Mouse (Mus musculus) neural tube, embryonic 14.5 days (tissue): ENCODE measurements around the gene Gzmk. TPM values are rescaled to one million over a fixed set of nuclear protein-coding genes. Genes with fewer than 3 reads are reported as not detected.

ENCODE experiments used
- ATAC-seq: fragments of 200-750 bp; cut with Nextera tagmentation; 2 replicates; pipeline ENCODE4 v1.8.0; 2017; ENCODE audit warnings: low read depth, mild to moderate bottlenecking, moderate TSS enrichment, moderate library complexity
- H3K27ac ChIP-seq: fragments of 300-500 bp; sonication (generic); 2 replicates; pipeline ENCODE4 v1.5.1; 2014; ENCODE audit warnings: low read depth, mild to moderate bottlenecking, control low read depth, low read length, moderate library complexity, mixed read lengths
- H3K27me3 ChIP-seq: fragments of 300-500 bp; sonication (generic); 2 replicates; pipeline ENCODE4 v1.6.1; 2014; ENCODE audit warnings: low read length; ENCODE audit not compliant: control insufficient read depth, insufficient read depth
- H3K36me3 ChIP-seq: fragments of 300-500 bp; sonication (generic); 2 replicates; pipeline ENCODE4 v1.6.1; 2014; ENCODE audit warnings: low read length, mixed read lengths; ENCODE audit not compliant: control insufficient read depth, insufficient read depth
- H3K4me1 ChIP-seq: fragments of 300-500 bp; sonication (generic); 2 replicates; pipeline ENCODE4 v1.6.1; 2014; ENCODE audit warnings: low read length; ENCODE audit not compliant: control insufficient read depth, insufficient read depth
- H3K4me2 ChIP-seq: fragments of 300-500 bp; sonication (generic); 2 replicates; pipeline ENCODE4 v1.6.1; 2014; ENCODE audit warnings: mild to moderate bottlenecking, low read depth, low read length, control low read depth
- H3K4me3 ChIP-seq: fragments of 300-500 bp; sonication (generic); 2 replicates; pipeline ENCODE4 v1.5.1; 2014; ENCODE audit warnings: low read depth, low read length, control low read depth, mixed read lengths
- H3K9ac ChIP-seq: fragments of 300-500 bp; sonication (generic); replicated peaks from 2 replicates; pipeline ENCODE4 v1.6.1; 2014; ENCODE audit warnings: low read depth, mild to moderate bottlenecking, control low read depth, low read length, mixed read lengths
- H3K9me3 ChIP-seq: fragments of 300-500 bp; sonication (generic); 2 replicates; pipeline ENCODE4 v1.6.1; 2016; ENCODE audit warnings: low read length; ENCODE audit not compliant: control insufficient read depth
- WGBS: fragments of 180-500 bp; shearing (Covaris S2); extraction: QIAGEN DNeasy Blood & Tissue Kit; methylation state at CpG from one replicate; pipeline ENCODE4 v1.1.7; 2014; 5-methylcytosine and 5-hydroxymethylcytosine counted together
- polyA plus RNA-seq: library from polyadenylated mRNA; unstranded; fragments of >200 nt; fragmentation: Nextera tagmentation; extraction: Ambion mirVana; gene quantifications from 2 replicates; pipeline ENCODE4 v1.2.1, GENCODE M21; 2014

Gene Gzmk
- polyA plus RNA-seq, result not detected in 2 replicates

- Histone ChIP-seq H3K4me2 (no peak within 1 kb of the TSS), H3K36me3 (no peaks in the 10 kb centered on the region), H3K9ac (no peak within 1 kb of the TSS), H3K4me3 (no peak within 1 kb of the TSS), H3K4me1 (0 out of 2 replicates have a peak, but pooled peaks cover 4% of the 10 kb centered on the region), H3K9me3 (no peaks in the 10 kb centered on the region), H3K27ac (no peak within 1 kb of the TSS), H3K27me3 (no peaks in the 10 kb centered on the region)
- peak; percentile 98 for ATAC-seq
- whole genome bisulfite sequencing, result 34% methylated on average over 7 of the region's 7 CpGs
Measured at GRCm38 (mm10) chr13:113225811-113226210, at the start of gene Gzmk. Gene Gzmk, minus strand, starts transcription at chr13:113225908.

GRCm38 (mm10) chr13:113271189-113271588, 45.5 kb upstream of the Gzmk start:
- no peak for ATAC-seq

GRCm38 (mm10) chr13:113269777-113270776, 44.4 kb upstream of the Gzmk start:
- Histone ChIP-seq H3K9me3 (no peaks in the 10 kb centered on the region), H3K4me2 (no peak overlapping the region), H3K27me3 (no peaks in the 10 kb centered on the region), H3K36me3 (no peaks in the 10 kb centered on the region), H3K27ac (no peak overlapping the region), H3K4me3 (no peak overlapping the region), H3K9ac (no peak overlapping the region), H3K4me1 (no peaks in the 10 kb centered on the region)
- 46% methylated on average over 18 of the region's 18 CpGs for WGBS
- ATAC-seq, result peak; percentile 91

More at GRCm38 (mm10) chr13:113271189-113271588, 45.5 kb upstream of the Gzmk start:
- no peaks in the 10 kb centered on the region for H3K4me1 ChIP-seq
- WGBS, result 93% methylated on average over 8 of the region's 8 CpGs
- no peaks in the 10 kb centered on the region for H3K9me3 ChIP-seq
- H3K4me3 ChIP-seq, result no peak overlapping the region
- H3K27ac ChIP-seq, result no peak overlapping the region
- no peaks in the 10 kb centered on the region for H3K27me3 ChIP-seq
- H3K4me2 ChIP-seq, result no peak overlapping the region
- H3K9ac ChIP-seq, result no peak overlapping the region
- H3K36me3 ChIP-seq, result no peaks in the 10 kb centered on the region

GRCm38 (mm10) chr13:113267204-113267603, 41.5 kb upstream of the Gzmk start:
- H3K9ac ChIP-seq, result no peak overlapping the region
- ATAC-seq, result no peak
- no peaks in the 10 kb centered on the region for H3K9me3 ChIP-seq
- H3K4me2 ChIP-seq, result no peak overlapping the region
- no peaks in the 10 kb centered on the region for H3K27me3 ChIP-seq
- H3K4me1 ChIP-seq, result no peaks in the 10 kb centered on the region
- H3K4me3 ChIP-seq, result no peak overlapping the region
- H3K36me3 ChIP-seq, result no peaks in the 10 kb centered on the region
- WGBS, result 88% methylated on average over 3 of the region's 3 CpGs
- no peak overlapping the region for H3K27ac ChIP-seq

- WGBS, result 35% methylated on average over 9 of the region's 9 CpGs
- peak; percentile 48; the same call in 1 of the 2 replicates for ATAC-seq
- Histone ChIP-seq H3K9me3 (no peaks in the 10 kb centered on the region), H3K27me3 (no peaks in the 10 kb centered on the region), H3K4me3 (no peak overlapping the region), H3K27ac (no peak overlapping the region), H3K9ac (no peak overlapping the region), H3K4me1 (no peaks in the 10 kb centered on the region), H3K36me3 (no peaks in the 10 kb centered on the region), H3K4me2 (no peak overlapping the region)
Measured at GRCm38 (mm10) chr13:113266495-113266951, 40.8 kb upstream of the Gzmk start.

GRCm38 (mm10) chr13:113265257-113265656, 39.5 kb upstream of the Gzmk start:
- H3K27me3 ChIP-seq, result no peaks in the 10 kb centered on the region
- H3K9me3 ChIP-seq, result no peaks in the 10 kb centered on the region
- H3K27ac ChIP-seq, result no peak overlapping the region
- H3K4me2 ChIP-seq, result no peak overlapping the region
- H3K4me1 ChIP-seq, result no peaks in the 10 kb centered on the region
- H3K4me3 ChIP-seq, result no peak overlapping the region
- WGBS, result 34% methylated on average over 13 of the region's 13 CpGs
- ATAC-seq, result no peak
- H3K9ac ChIP-seq, result no peak overlapping the region
- H3K36me3 ChIP-seq, result no peaks in the 10 kb centered on the region

- Histone ChIP-seq H3K4me3 (no peak overlapping the region), H3K36me3 (no peaks in the 10 kb centered on the region), H3K27me3 (no peaks in the 10 kb centered on the region), H3K27ac (no peak overlapping the region), H3K9me3 (no peaks in the 10 kb centered on the region), H3K4me1 (no peaks in the 10 kb centered on the region), H3K9ac (no peak overlapping the region), H3K4me2 (no peak overlapping the region)
- WGBS, result 72% methylated on average over 12 of the region's 12 CpGs
- no peak for ATAC-seq
Measured at GRCm38 (mm10) chr13:113262822-113263221, 37.1 kb upstream of the Gzmk start.

GRCm38 (mm10) chr13:113259237-113259636, 33.5 kb upstream of the Gzmk start:
- H3K4me1 ChIP-seq, result no peaks in the 10 kb centered on the region
- H3K27ac ChIP-seq, result no peak overlapping the region
- H3K4me2 ChIP-seq, result no peak overlapping the region
- no peak overlapping the region for H3K4me3 ChIP-seq
- ATAC-seq, result no peak
- H3K27me3 ChIP-seq, result no peaks in the 10 kb centered on the region
- H3K9me3 ChIP-seq, result no peaks in the 10 kb centered on the region
- no peaks in the 10 kb centered on the region for H3K36me3 ChIP-seq
- WGBS, result 92% methylated on average over 5 of the region's 5 CpGs
- no peak overlapping the region for H3K9ac ChIP-seq

GRCm38 (mm10) chr13:113257190-113257589, 31.5 kb upstream of the Gzmk start:
- Histone ChIP-seq H3K4me2 (no peak overlapping the region), H3K36me3 (no peaks in the 10 kb centered on the region), H3K27me3 (no peaks in the 10 kb centered on the region), H3K4me1 (no peaks in the 10 kb centered on the region), H3K27ac (no peak overlapping the region), H3K9me3 (no peaks in the 10 kb centered on the region), H3K4me3 (no peak overlapping the region), H3K9ac (no peak overlapping the region)
- ATAC-seq, result no peak
- 50% methylated on average over 5 of the region's 5 CpGs for WGBS
